Mouse (Mus musculus): ENCODE measurements at regions not wholly inside any gene's neighbourhood (a gene's known extent, or its start where the extent isn't known, plus 50 kb on each side); places are given as distances from the start of the nearest gene placed in this dataset.
A peak's percentile ranks its signal among the peaks of the same experiment; 100 is the strongest.

GRCm38 (mm10) chr10:96325297-96325696 is 188.9 kb downstream of the Gm5426 start:
- no peak for DNase-seq (ENCODE audit: low read depth, low spot score)

- no peak for DNase-seq (ENCODE audit: low read depth, low spot score)
These were observed 194.5 kb downstream of the Gm5426 start for GRCm38 (mm10) chr10:96330639-96331487.

- DNase-seq (ENCODE audit: low read depth, low spot score): no peak
These were observed 196.4 kb downstream of the Gm5426 start for GRCm38 (mm10) chr10:96332731-96333201.

GRCm38 (mm10) chr10:96333224-96333623 is 196.8 kb downstream of the Gm5426 start:
- DNase-seq (ENCODE audit: low read depth, low spot score): no peak

- DNase-seq (ENCODE audit: low read depth, low spot score): no peak
These were observed 199.9 kb downstream of the Gm5426 start for GRCm38 (mm10) chr10:96336271-96336670.

GRCm38 (mm10) chr10:96337088-96337666 is 200.8 kb downstream of the Gm5426 start:
- no peak for DNase-seq (ENCODE audit: low read depth, low spot score)

- no peak for DNase-seq (ENCODE audit: low read depth, low spot score)
These were observed 201.6 kb downstream of the Gm5426 start for GRCm38 (mm10) chr10:96337797-96338608.

GRCm38 (mm10) chr10:96338609-96338978 is 202.2 kb downstream of the Gm5426 start:
- DNase-seq (ENCODE audit: low read depth, low spot score): no peak

- DNase-seq (ENCODE audit: low read depth, low spot score): no peak
These were observed 206.1 kb downstream of the Gm5426 start for GRCm38 (mm10) chr10:96342476-96342875.

GRCm38 (mm10) chr10:96343666-96344065 is 207.3 kb downstream of the Gm5426 start:
- no peak for DNase-seq (ENCODE audit: low read depth, low spot score)

- DNase-seq (ENCODE audit: low read depth, low spot score): no peak
These were observed 214.3 kb downstream of the Gm5426 start for GRCm38 (mm10) chr10:96350692-96351091.

GRCm38 (mm10) chr10:96351320-96351719 is 214.9 kb downstream of the Gm5426 start:
- no peak for DNase-seq (ENCODE audit: low read depth, low spot score)

- DNase-seq (ENCODE audit: low read depth, low spot score): no peak
These were observed 220.7 kb downstream of the Gm5426 start for GRCm38 (mm10) chr10:96356980-96357624.

GRCm38 (mm10) chr10:96357632-96358031 is 221.2 kb downstream of the Gm5426 start:
- DNase-seq (ENCODE audit: low read depth, low spot score): no peak

GRCm38 (mm10) chr10:96358984-96359383 is 222.6 kb downstream of the Gm5426 start:
- no peak for DNase-seq (ENCODE audit: low read depth, low spot score)

GRCm38 (mm10) chr10:96362211-96362610 is 225.8 kb downstream of the Gm5426 start:
- no peak for DNase-seq (ENCODE audit: low read depth, low spot score)

GRCm38 (mm10) chr10:96363867-96364266 is 227.5 kb downstream of the Gm5426 start:
- DNase-seq (ENCODE audit: low read depth, low spot score): no peak

- no peak for DNase-seq (ENCODE audit: low read depth, low spot score)
These were observed 228.7 kb downstream of the Gm5426 start for GRCm38 (mm10) chr10:96365101-96365500.

- DNase-seq (ENCODE audit: low read depth, low spot score): no peak
These were observed 230.5 kb downstream of the Gm5426 start for GRCm38 (mm10) chr10:96366871-96367270.

- DNase-seq (ENCODE audit: low read depth, low spot score): peak; percentile 2
These were observed 234.3 kb downstream of the Gm5426 start for GRCm38 (mm10) chr10:96370547-96371320.

GRCm38 (mm10) chr10:96371321-96371653 is 234.9 kb downstream of the Gm5426 start:
- DNase-seq (ENCODE audit: low read depth, low spot score): no peak

All from retina, postnatal 7 days (tissue).